Mouse (Mus musculus): Measurements from ENCODE around the gene Ncl. TPM values are rescaled to one million over a fixed set of nuclear protein-coding genes. Genes with fewer than 3 reads are reported as not detected.

The Ncl gene
- polyA plus RNA-seq, 1 experiment from 2014 or later: 366 TPM

GRCm38 (mm10) chr1:86311467-86312005 lies 47.7 kb downstream of the Ncl start:
- 31% methylated on average over 10 of the region's 10 CpGs for WGBS
- H3K4me1 ChIP-seq: no peaks in the 10 kb centered on the region
- H3K9ac ChIP-seq: no peak overlapping the region
- H3K27me3 ChIP-seq: no peaks in the 10 kb centered on the region
- no peaks in the 10 kb centered on the region for H3K36me3 ChIP-seq
- H3K27ac ChIP-seq (replicated peaks): no peak overlapping the region
- H3K4me3 ChIP-seq (replicated peaks): no peak overlapping the region
- H3K4me2 ChIP-seq (replicated peaks): no peak overlapping the region
- no peak for ATAC-seq (ENCODE audit: insufficient number of reproducible peaks, low FRiP score, low TSS enrichment, low read depth)
- no peaks in the 10 kb centered on the region for H3K9me3 ChIP-seq (replicated peaks)

- Histone ChIP-seq H3K4me1 (no peaks in the 10 kb centered on the region), H3K27me3 (no peaks in the 10 kb centered on the region), H3K36me3 (no peaks in the 10 kb centered on the region), H3K4me3 (replicated peaks) (no peak overlapping the region), H3K27ac (replicated peaks) (no peak overlapping the region), H3K9me3 (replicated peaks) (no peaks in the 10 kb centered on the region), H3K9ac (no peak overlapping the region), H3K4me2 (replicated peaks) (no peak overlapping the region)
- ATAC-seq (ENCODE audit: insufficient number of reproducible peaks, low FRiP score, low TSS enrichment, low read depth): no peak
- WGBS: 30% methylated on average over 15 of the region's 15 CpGs
Observed at GRCm38 (mm10) chr1:86310536-86311310, 48.5 kb downstream of the Ncl start.

- H3K4me1 ChIP-seq: no peaks in the 10 kb centered on the region
- no peak overlapping the region for H3K4me3 ChIP-seq (replicated peaks)
- no peak overlapping the region for H3K27ac ChIP-seq (replicated peaks)
- no peaks in the 10 kb centered on the region for H3K9me3 ChIP-seq (replicated peaks)
- no peak for ATAC-seq (ENCODE audit: insufficient number of reproducible peaks, low FRiP score, low TSS enrichment, low read depth)
- no peak overlapping the region for H3K4me2 ChIP-seq (replicated peaks)
- H3K36me3 ChIP-seq: no peaks in the 10 kb centered on the region
- 87% methylated on average over 7 of the region's 7 CpGs for WGBS
- H3K27me3 ChIP-seq: peaks cover 9% of the 10 kb centered on the region
- H3K9ac ChIP-seq: no peak overlapping the region
Observed at GRCm38 (mm10) chr1:86309270-86309833, 49.8 kb downstream of the Ncl start.

- H3K4me3 ChIP-seq (replicated peaks): no peak overlapping the region
- no peak overlapping the region for H3K27ac ChIP-seq (replicated peaks)
- no peak overlapping the region for H3K9ac ChIP-seq
- no peak overlapping the region for H3K4me2 ChIP-seq (replicated peaks)
- no peaks in the 10 kb centered on the region for H3K36me3 ChIP-seq
- no peaks in the 10 kb centered on the region for H3K9me3 ChIP-seq (replicated peaks)
- 36% methylated on average over 4 of the region's 4 CpGs for WGBS
- H3K4me1 ChIP-seq: peaks cover 8% of the 10 kb centered on the region
- ATAC-seq (ENCODE audit: insufficient number of reproducible peaks, low FRiP score, low TSS enrichment, low read depth): no peak
- peaks cover 19% of the 10 kb centered on the region for H3K27me3 ChIP-seq
Observed at GRCm38 (mm10) chr1:86307871-86308641, 51.1 kb downstream of the Ncl start.

- no peak for ATAC-seq (ENCODE audit: insufficient number of reproducible peaks, low FRiP score, low TSS enrichment, low read depth)
- H3K9me3 ChIP-seq (replicated peaks): no peaks in the 10 kb centered on the region
- WGBS: 87% methylated on average over 7 of the region's 7 CpGs
- H3K36me3 ChIP-seq: no peaks in the 10 kb centered on the region
- H3K4me3 ChIP-seq (replicated peaks): no peak overlapping the region
- no peak overlapping the region for H3K27ac ChIP-seq (replicated peaks)
- H3K27me3 ChIP-seq: peaks cover 19% of the 10 kb centered on the region
- peaks cover 16% of the 10 kb centered on the region for H3K4me1 ChIP-seq
- H3K4me2 ChIP-seq (replicated peaks): no peak overlapping the region
- no peak overlapping the region for H3K9ac ChIP-seq
Observed at GRCm38 (mm10) chr1:86307177-86307762, 51.9 kb downstream of the Ncl start.

- Histone ChIP-seq H3K36me3 (no peaks in the 10 kb centered on the region), H3K27me3 (peaks cover 22% of the 10 kb centered on the region), H3K4me3 (replicated peaks) (no peak overlapping the region), H3K4me2 (replicated peaks) (no peak overlapping the region), H3K9me3 (replicated peaks) (no peaks in the 10 kb centered on the region), H3K9ac (no peak overlapping the region), H3K4me1 (peaks cover 16% of the 10 kb centered on the region), H3K27ac (replicated peaks) (no peak overlapping the region)
- 89% methylated on average over 3 of the region's 3 CpGs for WGBS
- ATAC-seq (ENCODE audit: insufficient number of reproducible peaks, low FRiP score, low TSS enrichment, low read depth): no peak
Observed at GRCm38 (mm10) chr1:86306686-86307085, 52.5 kb downstream of the Ncl start.

- no peak for ATAC-seq (ENCODE audit: insufficient number of reproducible peaks, low FRiP score, low TSS enrichment, low read depth)
- Histone ChIP-seq H3K4me1 (peaks cover 16% of the 10 kb centered on the region), H3K9ac (peak overlapping the region; percentile 41; the same call in 1 of the 2 replicates), H3K4me3 (replicated peaks) (peak overlapping the region; percentile 62), H3K9me3 (replicated peaks) (no peaks in the 10 kb centered on the region), H3K36me3 (no peaks in the 10 kb centered on the region), H3K27ac (replicated peaks) (no peak overlapping the region), H3K27me3 (peaks cover 23% of the 10 kb centered on the region), H3K4me2 (replicated peaks) (peak overlapping the region; percentile 95)
- 3% methylated on average over 16 of the region's 16 CpGs for WGBS
Observed at GRCm38 (mm10) chr1:86303873-86304250, 55.3 kb downstream of the Ncl start.

GRCm38 (mm10) chr1:86303063-86303872 lies 55.9 kb downstream of the Ncl start:
- Histone ChIP-seq H3K4me2 (replicated peaks) (peak overlapping the region; percentile 95), H3K36me3 (no peaks in the 10 kb centered on the region), H3K27ac (replicated peaks) (no peak overlapping the region), H3K9me3 (replicated peaks) (no peaks in the 10 kb centered on the region), H3K27me3 (peaks cover 23% of the 10 kb centered on the region), H3K4me1 (peaks cover 16% of the 10 kb centered on the region), H3K4me3 (replicated peaks) (peak overlapping the region; percentile 62), H3K9ac (peak overlapping the region; percentile 41)
- WGBS: under 1% methylated on average over 64 of the region's 65 CpGs
- ATAC-seq (ENCODE audit: insufficient number of reproducible peaks, low FRiP score, low TSS enrichment, low read depth): peak; percentile 77

GRCm38 (mm10) chr1:86302532-86302931 lies 56.7 kb downstream of the Ncl start, which contains the start of gene B3gnt7:
Gene B3gnt7 (plus strand): TSS chr1:86302832.
- no peak for ATAC-seq (ENCODE audit: insufficient number of reproducible peaks, low FRiP score, low TSS enrichment, low read depth)
- Histone ChIP-seq H3K9ac (peak within 1 kb of the TSS; percentile 41), H3K4me3 (replicated peaks) (peak within 1 kb of the TSS; percentile 62), H3K27me3 (peaks cover 23% of the 10 kb centered on the region), H3K4me1 (peaks cover 16% of the 10 kb centered on the region), H3K9me3 (replicated peaks) (no peaks in the 10 kb centered on the region), H3K4me2 (replicated peaks) (peak within 1 kb of the TSS; percentile 95), H3K27ac (replicated peaks) (no peak within 1 kb of the TSS), H3K36me3 (no peaks in the 10 kb centered on the region)
- WGBS: 36% methylated on average over 6 of the region's 6 CpGs

GRCm38 (mm10) chr1:86301221-86302091 lies 57.7 kb downstream of the Ncl start:
- no peak for ATAC-seq (ENCODE audit: insufficient number of reproducible peaks, low FRiP score, low TSS enrichment, low read depth)
- Histone ChIP-seq H3K27me3 (peaks cover 23% of the 10 kb centered on the region), H3K4me1 (peaks cover 16% of the 10 kb centered on the region), H3K9ac (no peak overlapping the region), H3K9me3 (replicated peaks) (no peaks in the 10 kb centered on the region), H3K4me2 (replicated peaks) (no peak overlapping the region), H3K27ac (replicated peaks) (no peak overlapping the region), H3K36me3 (no peaks in the 10 kb centered on the region), H3K4me3 (replicated peaks) (no peak overlapping the region)
- WGBS: 48% methylated on average over 6 of the region's 6 CpGs
